Mouse (Mus musculus) inflammation-experienced regulatory T-cells, adult 6 months (primary cell): ENCODE data around the gene Gnptg. TPM values are rescaled to one million over a fixed set of nuclear protein-coding genes. Genes with fewer than 3 reads are reported as not detected.

Experiments used
- ATAC-seq: one replicate; pipeline ENCODE4 v1.8.0; 2017
- polyA plus RNA-seq, 3 experiments: library from polyadenylated mRNA; unstranded; fragments of 100-300 nt; shearing (Covaris generic); gene quantifications; one replicate each; pipeline ENCODE4 v1.2.1; 2017

The Gnptg gene
- 10 to 100 TPM; 43.0 to 79.2 (median 61.5) TPM for polyA plus RNA-seq

GRCm38 (mm10) chr17:25239695-25240636 is at the start of gene Gnptg, which contains the start of gene Tsr3:
Gene Gnptg, minus strand, starts transcription at chr17:25240124.
Gene Tsr3, plus strand, starts transcription at chr17:25240170.
- ATAC-seq: peak; percentile 92

- no peak for ATAC-seq
Observed at GRCm38 (mm10) chr17:25288842-25289241, 48.9 kb upstream of the Gnptg start.

GRCm38 (mm10) chr17:25285033-25285432 is 45.1 kb upstream of the Gnptg start:
- peak; percentile 52 for ATAC-seq

GRCm38 (mm10) chr17:25282133-25282532 is 42.2 kb upstream of the Gnptg start:
- peak; percentile 43 for ATAC-seq

- ATAC-seq: no peak
Observed at GRCm38 (mm10) chr17:25275833-25276232, 35.9 kb upstream of the Gnptg start.

- no peak for ATAC-seq
Observed at GRCm38 (mm10) chr17:25274571-25275346, 34.8 kb upstream of the Gnptg start, which contains the start of gene Ube2i. Gene Ube2i, minus strand, starts transcription at chr17:25274622.

- peak; percentile 79 for ATAC-seq
Observed at GRCm38 (mm10) chr17:25273706-25274501, 34.0 kb upstream of the Gnptg start.

- peak; percentile 73 for ATAC-seq
Observed at GRCm38 (mm10) chr17:25272951-25273705, 33.2 kb upstream of the Gnptg start.

- ATAC-seq: no peak
Observed at GRCm38 (mm10) chr17:25272326-25272725, 32.4 kb upstream of the Gnptg start.

- no peak for ATAC-seq
Observed at GRCm38 (mm10) chr17:25270795-25271335, 30.9 kb upstream of the Gnptg start.

- ATAC-seq: no peak
Observed at GRCm38 (mm10) chr17:25264453-25264852, 24.5 kb upstream of the Gnptg start.

GRCm38 (mm10) chr17:25257804-25258261 is 17.9 kb upstream of the Gnptg start:
- ATAC-seq: peak; percentile 75

GRCm38 (mm10) chr17:25256140-25256754 is 16.3 kb upstream of the Gnptg start, which contains the start of gene Baiap3:
Gene Baiap3, minus strand, starts transcription at chr17:25256364.
- ATAC-seq: no peak

GRCm38 (mm10) chr17:25255110-25255509 is 15.2 kb upstream of the Gnptg start:
- ATAC-seq: peak; percentile 56

GRCm38 (mm10) chr17:25253760-25254159 is 13.8 kb upstream of the Gnptg start:
- ATAC-seq: no peak

- no peak for ATAC-seq
Observed at GRCm38 (mm10) chr17:25252643-25253042, 12.7 kb upstream of the Gnptg start.

GRCm38 (mm10) chr17:25250181-25250835 is 10.4 kb upstream of the Gnptg start:
- ATAC-seq: no peak

- ATAC-seq: no peak
Observed at GRCm38 (mm10) chr17:25248033-25248750, 8.3 kb upstream of the Gnptg start.

- ATAC-seq: no peak
Observed at GRCm38 (mm10) chr17:25244239-25244638, 4.3 kb upstream of the Gnptg start.
